In genomic region chr6:137030611-137031097, GRCm38 (mm10) we compare ENCODE assay signal across 19 mouse cellular contexts.
A peak's percentile ranks its signal among the peaks of the same experiment; 100 is the strongest.
DNase-seq lines count a peak whose midpoint lies in the region; ATAC-seq and TF ChIP-seq lines count a peak whose summit lies in the region.
"Had no signal": no experiment of that assay in that cellular context is flagged by ENCODE, and none has a peak within 500 bp of the region (broad histone marks: within the 10 kb centered on the region; RNA-seq: fewer than 3 reads in every experiment).

No protein-coding gene starts in this region.

- no peak for DNase-seq in limb, embryonic 10.5 days (ENCODE audit: low spot score)
- DNase-seq in neural tube, embryonic 10.5 days (ENCODE audit: extremely low spot score, low spot score), result no peak
- DNase-seq in liver, postnatal 0 days, result no peak
- DNase-seq in urinary bladder, postnatal 25 days (ENCODE audit: low spot score), result no peak
- DNase-seq: adrenal gland, adult 8-10 months; adrenal gland, postnatal 36 days; cerebellum, adult 9-10 months; cerebellum, postnatal 25 days; gastrocnemius, postnatal 10 days; heart, postnatal 36 days had no signal

- H3K4me3 ChIP-seq in limb, embryonic 13.5 days, result no peak overlapping the region
- no peak overlapping the region for H3K4me3 ChIP-seq in limb, embryonic 10.5 days
- H3K4me3 ChIP-seq in neural tube, embryonic 12.5 days, result no peak overlapping the region
- H3K4me3 ChIP-seq in limb, embryonic 15.5 days, result no peak overlapping the region
- no peak overlapping the region for H3K4me3 ChIP-seq in neural tube, embryonic 15.5 days (replicated peaks)
- H3K4me3 ChIP-seq in liver, postnatal 0 days (ENCODE audit: low read depth, low read length), result no peak overlapping the region
- H3K4me3 ChIP-seq: embryonic facial prominence, embryonic 13.5 days; forebrain, embryonic 12.5 days; heart, embryonic 13.5 days; hindbrain, embryonic 12.5 days had no signal

- H3K27ac ChIP-seq in limb, embryonic 13.5 days, result no peak overlapping the region
- H3K27ac ChIP-seq in limb, embryonic 10.5 days, result no peak overlapping the region
- H3K27ac ChIP-seq in neural tube, embryonic 12.5 days, result no peak overlapping the region
- H3K27ac ChIP-seq in limb, embryonic 15.5 days, result no peak overlapping the region
- H3K27ac ChIP-seq in neural tube, embryonic 15.5 days (replicated peaks), result peak overlapping the region; percentile 23; the same call in 1 of the 2 replicates
- no peak overlapping the region for H3K27ac ChIP-seq in liver, postnatal 0 days (ENCODE audit: low read depth)
- H3K27ac ChIP-seq: embryonic facial prominence, embryonic 13.5 days; forebrain, embryonic 12.5 days; heart, embryonic 13.5 days; hindbrain, embryonic 12.5 days had no signal

- H3K36me3 ChIP-seq in limb, embryonic 13.5 days, result no peaks in the 10 kb centered on the region
- H3K36me3 ChIP-seq in limb, embryonic 10.5 days, result no peaks in the 10 kb centered on the region
- H3K36me3 ChIP-seq in neural tube, embryonic 12.5 days, result no peaks in the 10 kb centered on the region
- no peaks in the 10 kb centered on the region for H3K36me3 ChIP-seq in limb, embryonic 15.5 days
- H3K36me3 ChIP-seq in neural tube, embryonic 15.5 days, result no peaks in the 10 kb centered on the region
- H3K36me3 ChIP-seq in liver, postnatal 0 days (replicated peaks; ENCODE audit: insufficient read depth, low read length), result no peaks in the 10 kb centered on the region
- H3K36me3 ChIP-seq: embryonic facial prominence, embryonic 13.5 days; forebrain, embryonic 12.5 days; heart, embryonic 13.5 days; hindbrain, embryonic 12.5 days had no signal

- 58% methylated on average over 6 of the region's 6 CpGs for WGBS in limb, embryonic 13.5 days
- 83% methylated on average over 6 of the region's 6 CpGs for WGBS in limb, embryonic 10.5 days
- 76% methylated on average over 6 of the region's 6 CpGs for WGBS in neural tube, embryonic 12.5 days
- WGBS in limb, embryonic 15.5 days, result 51% methylated on average over 6 of the region's 6 CpGs
- 78% methylated on average over 6 of the region's 6 CpGs for WGBS in neural tube, embryonic 15.5 days
- 69% methylated on average over 6 of the region's 6 CpGs for WGBS in liver, postnatal 0 days (ENCODE audit: insufficient replicate concordance)

- TF ChIP-seq EP300 in liver, postnatal 0 days (IDR thresholded peaks at IDR 0.05; ENCODE audit: low read depth), result no peak

- no peak for TF ChIP-seq CTCF in liver, postnatal 0 days (IDR thresholded peaks at IDR 0.05; ENCODE audit: low read depth)

- H3K4me2 ChIP-seq in limb, embryonic 13.5 days (replicated peaks), result no peak overlapping the region
- no peak overlapping the region for H3K4me2 ChIP-seq in neural tube, embryonic 12.5 days (replicated peaks)
- H3K4me2 ChIP-seq in limb, embryonic 15.5 days, result no peak overlapping the region
- H3K4me2 ChIP-seq in neural tube, embryonic 15.5 days, result no peak overlapping the region
- H3K4me2 ChIP-seq in liver, postnatal 0 days (ENCODE audit: low read depth, low read length), result no peak overlapping the region
- H3K4me2 ChIP-seq: embryonic facial prominence, embryonic 13.5 days; forebrain, embryonic 12.5 days; heart, embryonic 13.5 days; hindbrain, embryonic 12.5 days had no signal

- no peak overlapping the region for H3K9ac ChIP-seq in limb, embryonic 13.5 days
- no peak overlapping the region for H3K9ac ChIP-seq in neural tube, embryonic 12.5 days
- no peak overlapping the region for H3K9ac ChIP-seq in limb, embryonic 15.5 days
- H3K9ac ChIP-seq in neural tube, embryonic 15.5 days (replicated peaks), result no peak overlapping the region
- H3K9ac ChIP-seq in liver, postnatal 0 days (replicated peaks), result no peak overlapping the region
- H3K9ac ChIP-seq: embryonic facial prominence, embryonic 13.5 days; forebrain, embryonic 12.5 days; heart, embryonic 13.5 days; hindbrain, embryonic 12.5 days had no signal

- H3K9me3 ChIP-seq in limb, embryonic 13.5 days, result 0 out of 2 replicates have a peak, but pooled peaks cover 3% of the 10 kb centered on the region
- no peaks in the 10 kb centered on the region for H3K9me3 ChIP-seq in limb, embryonic 10.5 days (replicated peaks)
- H3K9me3 ChIP-seq in neural tube, embryonic 12.5 days, result no peaks in the 10 kb centered on the region
- no peaks in the 10 kb centered on the region for H3K9me3 ChIP-seq in limb, embryonic 15.5 days
- no peaks in the 10 kb centered on the region for H3K9me3 ChIP-seq in neural tube, embryonic 15.5 days (replicated peaks)
- no peaks in the 10 kb centered on the region for H3K9me3 ChIP-seq in liver, postnatal 0 days (ENCODE audit: low read length)
- H3K9me3 ChIP-seq: embryonic facial prominence, embryonic 13.5 days; forebrain, embryonic 12.5 days; hindbrain, embryonic 12.5 days had no signal

- no peaks in the 10 kb centered on the region for H3K27me3 ChIP-seq in limb, embryonic 13.5 days
- H3K27me3 ChIP-seq in limb, embryonic 10.5 days (ENCODE audit: low read depth, poor library complexity, severe bottlenecking), result no peaks in the 10 kb centered on the region
- H3K27me3 ChIP-seq in neural tube, embryonic 12.5 days (replicated peaks), result no peaks in the 10 kb centered on the region
- no peaks in the 10 kb centered on the region for H3K27me3 ChIP-seq in limb, embryonic 15.5 days
- H3K27me3 ChIP-seq in neural tube, embryonic 15.5 days (replicated peaks), result no peaks in the 10 kb centered on the region
- no peaks in the 10 kb centered on the region for H3K27me3 ChIP-seq in liver, postnatal 0 days (ENCODE audit: insufficient read depth, low read length)
- H3K27me3 ChIP-seq: embryonic facial prominence, embryonic 13.5 days; forebrain, embryonic 12.5 days; heart, embryonic 13.5 days; hindbrain, embryonic 12.5 days had no signal

- H3K4me1 ChIP-seq in limb, embryonic 13.5 days, result peaks cover 8% of the 10 kb centered on the region; the same call in 1 of the 2 replicates
- H3K4me1 ChIP-seq in limb, embryonic 10.5 days, result no peaks in the 10 kb centered on the region
- no peaks in the 10 kb centered on the region for H3K4me1 ChIP-seq in neural tube, embryonic 12.5 days
- no peaks in the 10 kb centered on the region for H3K4me1 ChIP-seq in limb, embryonic 15.5 days
- no peaks in the 10 kb centered on the region for H3K4me1 ChIP-seq in neural tube, embryonic 15.5 days
- no peaks in the 10 kb centered on the region for H3K4me1 ChIP-seq in liver, postnatal 0 days (ENCODE audit: insufficient read depth)
- H3K4me1 ChIP-seq: forebrain, embryonic 12.5 days; heart, embryonic 13.5 days; hindbrain, embryonic 12.5 days had no signal

- peak; percentile 81 for ATAC-seq in limb, embryonic 13.5 days (ENCODE audit: low FRiP score, low read depth)
- 0 out of 2 replicates have a peak, but pooled peaks have one; percentile 21 for ATAC-seq in neural tube, embryonic 12.5 days (ENCODE audit: low FRiP score, low read depth)
- ATAC-seq in limb, embryonic 15.5 days (ENCODE audit: insufficient number of reproducible peaks, low FRiP score, low TSS enrichment, low read depth), result peak; percentile 24; the same call in 1 of the 2 replicates
- ATAC-seq in neural tube, embryonic 15.5 days (ENCODE audit: low FRiP score), result peak; percentile 41; the same call in 1 of the 2 replicates
- no peak for ATAC-seq in liver, postnatal 0 days
- ATAC-seq: forebrain, embryonic 16.5 days had no signal
